Mouse (Mus musculus) fibroblast of lung, adult 2 months (primary cell): ENCODE measurements around the gene Nlrp2.

ENCODE experiments used
- DNase-seq: peaks from one replicate; pipeline ENCODE4 v3.0.0-alpha.2; 2011; ENCODE audit warnings: low read depth

Nlrp2 gene

DNA sequence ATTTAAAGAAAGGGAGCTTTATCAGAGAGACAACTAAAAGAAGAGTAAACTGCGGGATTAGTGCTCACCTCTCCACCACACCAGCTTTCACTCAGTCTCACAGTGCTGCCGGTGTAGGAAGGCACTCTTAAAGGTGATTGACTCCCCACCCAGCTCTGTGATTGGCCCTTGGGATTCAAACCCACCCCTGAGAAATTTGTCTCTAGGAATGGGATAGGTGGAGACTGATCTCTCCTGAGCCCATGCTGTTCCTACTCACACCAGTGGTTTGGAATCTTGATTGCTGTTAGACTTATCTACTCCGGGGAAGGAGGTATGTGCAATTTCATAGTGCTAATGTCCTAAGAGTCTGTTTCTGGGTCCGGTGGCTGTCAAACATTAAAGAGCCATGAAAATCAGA lies at the start of gene Nlrp2:
TSS of gene Nlrp2 (minus strand) at position 101 of the 400 bp plus-strand sequence.
- DNase-seq: no peak

DNA sequence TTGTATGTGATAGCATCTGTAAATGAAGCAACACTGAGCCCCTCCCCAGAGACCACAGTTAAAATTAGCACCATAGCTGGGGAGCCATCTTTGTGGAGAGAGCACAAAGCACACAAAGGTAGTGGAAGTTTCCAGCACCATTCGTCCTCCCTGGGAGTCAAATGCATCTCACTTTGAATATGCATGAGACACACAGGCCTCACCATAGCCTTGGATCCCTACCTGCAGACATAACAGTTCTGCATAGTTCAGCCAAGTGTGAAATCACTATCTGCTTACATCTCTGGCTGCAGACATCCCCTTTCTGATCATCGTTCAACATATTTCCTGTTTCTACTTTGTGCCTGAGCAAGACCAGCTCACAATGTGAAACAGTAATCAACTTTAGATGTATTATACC lies 15.9 kb upstream of the Nlrp2 start:
- no peak for DNase-seq

DNA sequence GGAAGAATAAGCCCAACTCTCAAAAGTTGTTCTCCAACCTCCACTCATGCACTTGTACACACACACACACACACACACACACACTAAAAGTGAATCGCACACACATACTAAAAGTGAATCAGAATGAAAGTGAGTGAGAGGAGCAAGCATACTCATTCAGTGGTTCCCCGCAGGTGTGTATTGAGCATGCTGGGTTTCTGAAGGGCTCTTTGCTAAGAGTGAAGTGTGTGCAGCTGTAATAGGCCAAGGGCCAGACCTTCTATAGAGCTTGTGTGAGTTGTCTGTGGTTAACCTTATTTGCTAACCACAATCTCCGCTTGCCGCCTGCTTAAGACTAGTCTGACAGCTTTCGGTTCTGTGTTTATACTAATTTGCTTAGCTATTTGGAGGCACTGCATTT lies 12.8 kb upstream of the Nlrp2 start:
- no peak for DNase-seq

DNA sequence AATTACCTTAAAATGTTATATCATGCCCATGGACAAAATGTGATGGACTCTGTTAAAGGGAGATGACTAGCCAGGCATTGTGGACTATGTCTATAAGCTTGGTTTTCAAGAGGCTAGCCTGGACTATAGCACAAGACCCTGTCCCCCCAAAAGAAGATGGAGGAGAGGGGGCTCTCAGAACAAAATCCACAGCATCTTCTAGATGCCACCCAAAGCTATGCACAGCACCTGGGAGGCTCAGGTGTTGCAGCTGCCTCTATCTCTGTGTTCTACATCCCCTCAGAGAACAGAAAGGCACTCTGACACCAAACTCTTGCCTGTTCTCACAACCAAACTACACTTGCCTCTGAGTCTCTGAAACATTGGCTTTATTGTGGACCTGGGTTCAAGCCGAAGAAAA lies 598 bp downstream of the Nlrp2 start, which contains the start of gene Gm5065:
TSS of gene Gm5065 (plus strand) at position 301 of the 400 bp plus-strand sequence.
- no peak for DNase-seq

DNA sequence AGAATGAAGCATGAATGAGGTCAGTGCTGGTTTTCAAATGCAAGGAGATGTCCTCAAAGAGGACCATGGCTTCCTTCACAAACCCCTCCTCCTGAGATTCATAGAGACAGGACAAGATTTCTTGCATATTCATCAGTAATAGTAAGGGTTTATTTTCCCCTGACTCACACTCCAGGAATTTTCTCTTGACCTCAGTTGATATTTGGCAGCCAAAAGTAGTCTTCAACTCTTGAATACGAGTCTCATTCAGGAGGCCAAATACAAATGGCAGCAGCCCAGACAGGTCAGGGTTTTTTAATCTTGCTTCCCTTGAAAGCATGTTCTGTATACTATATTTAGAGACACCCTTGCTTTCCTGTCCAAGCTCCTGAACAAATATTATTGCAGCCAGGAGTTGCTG lies 23.3 kb downstream of the Nlrp2 start:
- no peak for DNase-seq

- no peak for DNase-seq
Observed at GRCm38 (mm10) chr7:5288281-5288680, 62.6 kb downstream of the Nlrp2 start.

GRCm38 (mm10) chr7:5263051-5263450 lies 87.8 kb downstream of the Nlrp2 start:
- DNase-seq: no peak
